Comparison of ENCODE assay signal across 9 mouse cellular contexts in the genomic region with DNA sequence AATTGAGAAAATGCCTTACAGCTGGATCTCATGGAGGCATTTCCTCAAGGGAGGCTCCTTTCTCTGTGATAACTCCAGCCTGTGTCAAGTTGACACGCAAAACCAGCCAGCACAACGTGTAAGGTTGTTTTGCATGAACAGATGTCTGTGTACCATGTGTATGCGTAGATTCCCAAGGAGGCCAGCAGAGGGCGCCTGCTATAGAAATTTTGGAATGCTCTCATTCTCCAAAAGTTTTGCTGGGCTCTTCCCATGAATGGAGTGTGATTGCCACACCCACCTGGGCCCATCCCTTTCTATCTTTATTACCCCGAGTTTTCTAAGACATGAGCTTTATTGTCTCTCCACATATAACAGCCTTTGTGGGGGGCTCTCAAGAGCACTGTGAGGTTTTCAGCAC.
DNase-seq lines count a peak whose midpoint lies in the region; ATAC-seq and TF ChIP-seq lines count a peak whose summit lies in the region.
"Had no signal": no experiment of that assay in that cellular context is flagged by ENCODE, and none has a peak within 500 bp of the region (broad histone marks: within the 10 kb centered on the region; RNA-seq: fewer than 3 reads in every experiment).

No protein-coding gene starts in this region.

- DNase-seq in forebrain, embryonic 11.5 days (ENCODE audit: low spot score), result peak; percentile 62
- DNase-seq in forebrain, embryonic 10.5 days (ENCODE audit: extremely low spot score, low spot score), result no peak
- peak; percentile 19 for DNase-seq in liver
- DNase-seq in induced T-regulatory cell, adult 2 months (ENCODE audit: low read depth), result peak; percentile 40
- DNase-seq in thymus, postnatal 10 days (ENCODE audit: low spot score in 2 of 2), result no peak

- H3K36me3 ChIP-seq in forebrain, embryonic 11.5 days (ENCODE audit: control insufficient read depth, insufficient read depth, low read length), result no peaks in the 10 kb centered on the region
- no peaks in the 10 kb centered on the region for H3K36me3 ChIP-seq in forebrain, embryonic 10.5 days (replicated peaks)
- H3K36me3 ChIP-seq in liver, embryonic 12.5 days, result no peaks in the 10 kb centered on the region
- no peaks in the 10 kb centered on the region for H3K36me3 ChIP-seq in ES-Bruce4 (ENCODE audit: control insufficient read depth, insufficient read depth, low read length, poor library complexity, severe bottlenecking)
- H3K36me3 ChIP-seq in forebrain, embryonic 16.5 days (ENCODE audit: control insufficient read depth, insufficient read depth), result no peaks in the 10 kb centered on the region

- no peaks in the 10 kb centered on the region for H3K9me3 ChIP-seq in forebrain, embryonic 11.5 days (ENCODE audit: control insufficient read depth, low read length)
- H3K9me3 ChIP-seq in forebrain, embryonic 10.5 days, result no peaks in the 10 kb centered on the region
- H3K9me3 ChIP-seq in liver, embryonic 12.5 days (replicated peaks), result no peaks in the 10 kb centered on the region
- no peaks in the 10 kb centered on the region for H3K9me3 ChIP-seq in ES-Bruce4 (replicated peaks; ENCODE audit: control insufficient read depth, insufficient read depth, low read length, poor library complexity, severe bottlenecking)
- no peaks in the 10 kb centered on the region for H3K9me3 ChIP-seq in forebrain, embryonic 16.5 days (ENCODE audit: control insufficient read depth, low read length)

- no peak overlapping the region for H3K4me3 ChIP-seq in forebrain, embryonic 11.5 days (ENCODE audit: low read depth, low read length)
- no peak overlapping the region for H3K4me3 ChIP-seq in forebrain, embryonic 10.5 days
- no peak overlapping the region for H3K4me3 ChIP-seq in liver, embryonic 12.5 days
- H3K4me3 ChIP-seq in ES-Bruce4 (ENCODE audit: low read depth, low read length), result no peak overlapping the region
- H3K4me3 ChIP-seq in forebrain, embryonic 16.5 days (replicated peaks; ENCODE audit: low read length), result no peak overlapping the region
- H3K4me3 ChIP-seq: megakaryocyte, embryonic 14.5 days had no signal

- no peak overlapping the region for H3K9ac ChIP-seq in forebrain, embryonic 11.5 days (ENCODE audit: low read length)
- H3K9ac ChIP-seq in liver, embryonic 12.5 days, result no peak overlapping the region
- H3K9ac ChIP-seq in ES-Bruce4 (ENCODE audit: low read depth, poor library complexity, severe bottlenecking), result no peak overlapping the region
- H3K9ac ChIP-seq in forebrain, embryonic 16.5 days (replicated peaks; ENCODE audit: low read depth, low read length), result no peak overlapping the region

- TF ChIP-seq CTCF in ES-Bruce4 (IDR thresholded peaks at IDR 0.05; ENCODE audit: low read depth, low read length), result peak; percentile 12

- TF ChIP-seq POLR2A in ES-Bruce4 (IDR thresholded peaks at IDR 0.05; ENCODE audit: insufficient read depth, low read length), result no peak

- no peak overlapping the region for H3K27ac ChIP-seq in forebrain, embryonic 11.5 days (ENCODE audit: low read depth, low read length)
- H3K27ac ChIP-seq in forebrain, embryonic 10.5 days, result no peak overlapping the region
- no peak overlapping the region for H3K27ac ChIP-seq in liver, embryonic 12.5 days
- H3K27ac ChIP-seq in ES-Bruce4 (ENCODE audit: insufficient read depth, low read length), result no peak overlapping the region
- no peak overlapping the region for H3K27ac ChIP-seq in forebrain, embryonic 16.5 days (ENCODE audit: low read length)

- no peak overlapping the region for H3K4me2 ChIP-seq in forebrain, embryonic 11.5 days (ENCODE audit: low read depth, low read length, severe bottlenecking)
- H3K4me2 ChIP-seq in liver, embryonic 12.5 days, result no peak overlapping the region
- no peak overlapping the region for H3K4me2 ChIP-seq in forebrain, embryonic 16.5 days (ENCODE audit: low read length)

- no peak for ATAC-seq in forebrain, embryonic 11.5 days (replicated peaks; ENCODE audit: low FRiP score)
- ATAC-seq in liver, embryonic 12.5 days, result no peak
- ATAC-seq in forebrain, embryonic 16.5 days, result no peak

- H3K4me1 ChIP-seq in forebrain, embryonic 11.5 days (replicated peaks; ENCODE audit: control insufficient read depth, insufficient read depth, low read length), result no peaks in the 10 kb centered on the region
- H3K4me1 ChIP-seq in forebrain, embryonic 10.5 days, result no peaks in the 10 kb centered on the region
- peaks cover 7% of the 10 kb centered on the region; the same call in 1 of the 2 replicates for H3K4me1 ChIP-seq in liver, embryonic 12.5 days
- H3K4me1 ChIP-seq in ES-Bruce4 (ENCODE audit: control insufficient read depth, insufficient read depth, low read length), result peaks cover 5% of the 10 kb centered on the region
- 0 out of 2 replicates have a peak, but pooled peaks cover 2% of the 10 kb centered on the region for H3K4me1 ChIP-seq in forebrain, embryonic 16.5 days (replicated peaks; ENCODE audit: control insufficient read depth, insufficient read depth, low read length)

- TF ChIP-seq EP300 in ES-Bruce4 (IDR thresholded peaks at IDR 0.05; ENCODE audit: insufficient read depth, low read depth, low read length), result no peak

- H3K27me3 ChIP-seq in forebrain, embryonic 11.5 days (ENCODE audit: control insufficient read depth, insufficient read depth, low read length), result no peaks in the 10 kb centered on the region
- no peaks in the 10 kb centered on the region for H3K27me3 ChIP-seq in forebrain, embryonic 10.5 days (ENCODE audit: poor library complexity, severe bottlenecking)
- no peaks in the 10 kb centered on the region for H3K27me3 ChIP-seq in liver, embryonic 12.5 days (replicated peaks)
- no peaks in the 10 kb centered on the region for H3K27me3 ChIP-seq in ES-Bruce4 (ENCODE audit: control insufficient read depth, insufficient read depth, low read length, poor library complexity, severe bottlenecking)
- no peaks in the 10 kb centered on the region for H3K27me3 ChIP-seq in forebrain, embryonic 16.5 days (replicated peaks; ENCODE audit: control insufficient read depth, insufficient read depth, low read length)

- WGBS in forebrain, embryonic 11.5 days, result 72% methylated on average over 5 of the region's 5 CpGs
- 74% methylated on average over 5 of the region's 5 CpGs for WGBS in forebrain, embryonic 10.5 days
- WGBS in liver, embryonic 12.5 days (ENCODE audit: insufficient replicate concordance), result 60% methylated on average over 5 of the region's 5 CpGs
- WGBS in forebrain, embryonic 16.5 days, result 70% methylated on average over 5 of the region's 5 CpGs

Comparison
In these comparisons a context has a peak if more than half of its experiments do, and no peak if none do; other contexts are left out.
1. DNase-seq: peak in forebrain, embryonic 11.5 days (single experiment), liver (single experiment) and induced T-regulatory cell, adult 2 months (single experiment); none in forebrain, embryonic 10.5 days (single experiment) and thymus, postnatal 10 days (0 of 2).